Mouse (Mus musculus): ENCODE measurements around the gene Tenm2. TPM values are rescaled to one million over a fixed set of nuclear protein-coding genes. Genes with fewer than 3 reads are reported as not detected.

The Tenm2 gene
- polyA plus RNA-seq, 1 experiment from 2014 or later: 0.16 TPM

DNA sequence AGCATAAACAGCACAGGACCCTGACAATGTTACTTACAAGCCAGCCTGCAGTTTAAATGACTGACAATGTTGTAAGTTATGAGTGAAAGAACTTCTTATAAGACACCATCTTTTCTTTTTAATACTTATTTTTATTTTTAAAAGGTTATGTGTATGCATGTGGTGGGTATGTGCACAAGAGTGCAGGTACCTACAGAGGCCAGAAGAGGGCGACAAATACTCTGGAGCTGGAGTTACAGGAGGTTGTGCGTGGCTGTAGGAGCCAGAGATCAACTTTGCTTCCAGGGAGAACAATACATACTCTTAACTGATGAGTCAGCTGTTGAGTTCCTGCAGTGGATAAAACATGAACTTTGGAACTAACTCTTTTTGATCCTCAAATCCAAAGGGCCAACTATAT is 981.7 kb downstream of the Tenm2 start:
- H3K9me3 ChIP-seq (ENCODE audit: low read length): no peaks in the 10 kb centered on the region
- H3K27ac ChIP-seq (ENCODE audit: low read length): no peak overlapping the region
- H3K27me3 ChIP-seq (replicated peaks; ENCODE audit: insufficient read depth, low read length): no peaks in the 10 kb centered on the region
- H3K4me2 ChIP-seq (replicated peaks; ENCODE audit: low read depth, low read length): no peak overlapping the region
- TF ChIP-seq CTCF (IDR thresholded peaks at IDR 0.05): 0 out of 2 replicates have a peak, but pooled peaks have one; percentile 5
- TF ChIP-seq EP300 (IDR thresholded peaks at IDR 0.05): no peak
- H3K9ac ChIP-seq (replicated peaks; ENCODE audit: low read depth): no peak overlapping the region
- no peaks in the 10 kb centered on the region for H3K4me1 ChIP-seq (ENCODE audit: insufficient read depth, low read depth, low read length)
- DNase-seq (ENCODE audit: low spot score): no peak
- H3K4me3 ChIP-seq (ENCODE audit: low read depth, low read length): no peak overlapping the region
- no peaks in the 10 kb centered on the region for H3K36me3 ChIP-seq (ENCODE audit: insufficient read depth, low read length)
- ATAC-seq: no peak
- WGBS: 84% methylated on average over 2 of the region's 2 CpGs

DNA sequence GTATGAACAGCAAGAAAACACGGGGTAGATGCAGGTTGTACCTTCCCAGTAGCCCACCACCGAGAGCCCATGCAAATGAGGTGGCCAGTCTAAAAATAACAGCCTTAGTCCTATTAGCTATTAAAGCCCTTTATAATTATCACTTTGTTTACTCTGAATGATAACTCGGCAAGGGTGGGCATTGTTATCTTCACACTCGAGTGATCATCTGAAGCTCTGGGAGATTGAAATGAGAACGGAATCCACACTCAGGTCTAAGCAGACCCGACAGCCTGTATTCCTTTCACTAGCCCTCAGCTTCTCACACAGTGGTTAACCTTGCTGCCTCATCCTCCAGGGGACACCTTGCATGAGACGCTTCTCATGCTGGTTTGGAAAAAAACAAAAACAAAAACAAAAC is 985.7 kb downstream of the Tenm2 start:
- Histone ChIP-seq H3K27me3 (replicated peaks; ENCODE audit: insufficient read depth, low read length) (no peaks in the 10 kb centered on the region), H3K27ac (ENCODE audit: low read length) (no peak overlapping the region), H3K4me1 (ENCODE audit: insufficient read depth, low read depth, low read length) (no peaks in the 10 kb centered on the region), H3K4me3 (ENCODE audit: low read depth, low read length) (no peak overlapping the region), H3K4me2 (replicated peaks; ENCODE audit: low read depth, low read length) (no peak overlapping the region), H3K9me3 (ENCODE audit: low read length) (no peaks in the 10 kb centered on the region), H3K36me3 (ENCODE audit: insufficient read depth, low read length) (no peaks in the 10 kb centered on the region), H3K9ac (replicated peaks; ENCODE audit: low read depth) (no peak overlapping the region)
- DNase-seq (ENCODE audit: low spot score) (no peak), ATAC-seq (no peak)
- WGBS: 51% methylated on average over 7 of the region's 7 CpGs
- TF ChIP-seq CTCF (IDR thresholded peaks at IDR 0.05): no peak
- no peak for TF ChIP-seq EP300 (IDR thresholded peaks at IDR 0.05)

DNA sequence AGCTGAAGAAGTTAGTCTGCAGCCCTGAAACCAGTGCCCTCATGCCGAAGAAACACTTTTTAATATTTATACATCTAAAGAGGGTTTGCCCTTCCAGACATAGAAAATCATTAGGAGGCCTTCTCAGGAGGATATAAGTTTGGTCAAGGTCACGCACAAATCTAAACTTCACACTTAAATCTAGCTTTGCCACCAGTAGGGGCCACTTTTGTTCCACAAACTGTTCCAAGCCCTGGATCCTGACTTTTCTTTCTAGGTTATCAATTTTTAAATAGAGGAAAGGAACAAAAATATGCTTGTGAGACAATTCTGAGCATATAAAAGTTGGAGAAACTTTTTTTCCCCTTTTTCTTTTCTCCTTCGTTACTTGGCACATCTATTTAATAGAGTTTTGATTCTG is 989.6 kb downstream of the Tenm2 start:
- Histone ChIP-seq H3K9me3 (ENCODE audit: low read length) (no peaks in the 10 kb centered on the region), H3K36me3 (ENCODE audit: insufficient read depth, low read length) (no peaks in the 10 kb centered on the region), H3K27ac (ENCODE audit: low read length) (no peak overlapping the region), H3K4me2 (replicated peaks; ENCODE audit: low read depth, low read length) (no peak overlapping the region), H3K27me3 (replicated peaks; ENCODE audit: insufficient read depth, low read length) (no peaks in the 10 kb centered on the region), H3K4me3 (ENCODE audit: low read depth, low read length) (no peak overlapping the region), H3K9ac (replicated peaks; ENCODE audit: low read depth) (no peak overlapping the region), H3K4me1 (ENCODE audit: insufficient read depth, low read depth, low read length) (no peaks in the 10 kb centered on the region)
- TF ChIP-seq CTCF (IDR thresholded peaks at IDR 0.05) (peak; percentile 23), EP300 (IDR thresholded peaks at IDR 0.05) (no peak)
- 77% methylated on average over 3 of the region's 3 CpGs for WGBS
- no peak for DNase-seq (ENCODE audit: low spot score)
- no peak for ATAC-seq

DNA sequence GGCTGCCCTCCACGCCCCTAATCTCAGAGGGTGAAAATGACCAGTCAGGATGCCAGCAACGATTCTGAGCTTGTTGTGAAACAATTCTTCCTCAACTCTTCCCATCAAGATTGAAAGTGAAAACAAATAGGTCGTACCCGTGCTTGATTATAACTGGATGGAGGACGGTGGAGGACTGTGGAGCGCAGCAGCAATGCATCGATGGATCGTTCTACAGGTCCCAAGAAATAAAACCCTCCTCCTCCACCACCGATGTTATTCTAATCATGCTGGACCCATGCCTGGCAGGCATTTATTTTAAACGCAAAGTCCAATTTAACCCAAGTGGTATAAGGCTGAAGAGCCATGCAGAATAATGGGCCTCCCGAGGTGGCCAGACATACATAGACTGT is 991.3 kb downstream of the Tenm2 start:
- WGBS: 67% methylated on average over 11 of the region's 11 CpGs
- no peak overlapping the region for H3K9ac ChIP-seq (replicated peaks; ENCODE audit: low read depth)
- TF ChIP-seq EP300 (IDR thresholded peaks at IDR 0.05) (no peak), CTCF (IDR thresholded peaks at IDR 0.05) (no peak)

DNA sequence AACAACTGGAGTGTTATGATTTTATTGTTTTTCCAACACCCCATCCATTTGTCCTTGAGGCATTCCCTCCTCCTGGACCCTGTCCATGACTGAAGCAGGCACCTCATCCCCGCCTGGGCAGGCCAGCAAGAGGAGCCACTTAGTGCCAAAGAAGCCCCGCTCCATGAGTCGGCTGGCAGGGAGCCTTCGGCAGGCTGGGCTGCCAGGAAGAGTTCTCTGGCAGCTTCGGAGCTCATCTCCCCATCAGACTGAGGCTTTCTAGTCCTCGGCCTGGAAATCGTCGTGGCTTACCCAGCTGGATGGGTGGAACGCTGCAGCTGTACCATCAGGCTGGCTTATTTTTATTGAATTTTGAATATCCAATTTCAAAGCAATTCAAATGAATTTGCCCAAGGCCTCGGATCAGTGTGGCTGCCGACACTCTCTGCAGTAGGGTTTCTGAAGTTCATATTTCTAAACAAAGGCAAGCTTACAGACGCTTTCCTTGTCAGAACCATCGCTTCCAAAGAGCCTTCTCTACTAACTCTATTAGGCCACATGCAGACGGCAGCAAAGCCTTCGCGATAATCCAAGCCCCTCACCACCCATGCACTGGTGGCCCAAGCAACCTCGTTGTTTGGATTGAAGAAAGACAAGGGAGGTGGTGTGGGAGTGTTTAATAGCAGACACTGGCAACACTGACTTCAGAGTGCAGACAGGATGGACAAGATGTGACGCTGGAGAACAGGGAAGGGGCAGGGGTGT is 991.8 kb downstream of the Tenm2 start:
- DNase-seq (ENCODE audit: low spot score): peak; percentile 40
- TF ChIP-seq CTCF (IDR thresholded peaks at IDR 0.05) (no peak), EP300 (IDR thresholded peaks at IDR 0.05) (no peak)
- H3K4me2 ChIP-seq (replicated peaks; ENCODE audit: low read depth, low read length): 0 out of 2 replicates have a peak overlapping the region, but pooled peaks have one; percentile 8
- H3K36me3 ChIP-seq (ENCODE audit: insufficient read depth, low read length): no peaks in the 10 kb centered on the region
- 47% methylated on average over 18 of the region's 18 CpGs for WGBS
- H3K4me3 ChIP-seq (ENCODE audit: low read depth, low read length): no peak overlapping the region
- H3K9me3 ChIP-seq (ENCODE audit: low read length): no peaks in the 10 kb centered on the region
- ATAC-seq: peak; percentile 28; the same call in 1 of the 2 replicates
- no peaks in the 10 kb centered on the region for H3K4me1 ChIP-seq (ENCODE audit: insufficient read depth, low read depth, low read length)
- H3K27ac ChIP-seq (ENCODE audit: low read length): no peak overlapping the region
- H3K27me3 ChIP-seq (replicated peaks; ENCODE audit: insufficient read depth, low read length): no peaks in the 10 kb centered on the region
- no peak overlapping the region for H3K9ac ChIP-seq (replicated peaks; ENCODE audit: low read depth)

More for the DNA sequence above, 991.3 kb downstream of the Tenm2 start:
- Histone ChIP-seq H3K27me3 (replicated peaks; ENCODE audit: insufficient read depth, low read length) (no peaks in the 10 kb centered on the region), H3K27ac (ENCODE audit: low read length) (no peak overlapping the region), H3K4me2 (replicated peaks; ENCODE audit: low read depth, low read length) (0 out of 2 replicates have a peak overlapping the region, but pooled peaks have one; percentile 8), H3K4me1 (ENCODE audit: insufficient read depth, low read depth, low read length) (no peaks in the 10 kb centered on the region), H3K36me3 (ENCODE audit: insufficient read depth, low read length) (no peaks in the 10 kb centered on the region), H3K9me3 (ENCODE audit: low read length) (no peaks in the 10 kb centered on the region), H3K4me3 (ENCODE audit: low read depth, low read length) (no peak overlapping the region)
- ATAC-seq (no peak), DNase-seq (ENCODE audit: low spot score) (no peak)

DNA sequence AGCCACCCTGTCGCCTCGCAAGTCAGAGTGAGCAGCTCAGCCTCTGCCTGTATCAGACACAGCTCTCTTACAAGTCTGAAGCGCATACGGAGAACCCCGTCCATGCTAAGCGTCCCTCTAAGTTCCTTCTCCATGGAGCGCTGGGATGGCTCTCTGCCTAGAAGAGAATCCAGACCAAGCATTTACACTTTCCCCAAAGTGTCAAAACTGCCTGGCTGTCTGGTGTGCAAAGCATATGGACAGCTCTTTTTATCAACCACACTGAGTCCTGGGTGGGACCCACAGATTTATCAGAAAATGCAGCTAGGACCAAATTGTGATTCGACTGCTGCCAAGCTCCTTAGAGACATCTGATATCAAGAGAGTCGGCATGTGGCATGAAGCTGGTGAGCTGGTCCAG is 996.9 kb downstream of the Tenm2 start:
- TF ChIP-seq EP300 (IDR thresholded peaks at IDR 0.05) (no peak), CTCF (IDR thresholded peaks at IDR 0.05) (no peak)
- Histone ChIP-seq H3K4me1 (ENCODE audit: insufficient read depth, low read depth, low read length) (no peaks in the 10 kb centered on the region), H3K4me3 (ENCODE audit: low read depth, low read length) (no peak overlapping the region), H3K27ac (ENCODE audit: low read length) (no peak overlapping the region), H3K27me3 (replicated peaks; ENCODE audit: insufficient read depth, low read length) (no peaks in the 10 kb centered on the region), H3K4me2 (replicated peaks; ENCODE audit: low read depth, low read length) (no peak overlapping the region), H3K9ac (replicated peaks; ENCODE audit: low read depth) (no peak overlapping the region), H3K9me3 (ENCODE audit: low read length) (no peaks in the 10 kb centered on the region), H3K36me3 (ENCODE audit: insufficient read depth, low read length) (no peaks in the 10 kb centered on the region)
- DNase-seq (ENCODE audit: low spot score) (peak; percentile 7), ATAC-seq (no peak)
- 58% methylated on average over 9 of the region's 9 CpGs for WGBS

All from lung, postnatal 0 days (tissue).